Mouse (Mus musculus) R1 (cell line): Measurements from ENCODE around the gene Lrwd1.
"Not testable (repeated sequence)": the region's sequence is repeated elsewhere in the genome, so short reads cannot be mapped to it uniquely, and the experiment has no call there.

Experiments used
- DNase-seq: peaks from one replicate; pipeline ENCODE4 v3.0.0-alpha.2; 2018; ENCODE audit warnings: low read depth, low spot score

The Lrwd1 gene

DNA sequence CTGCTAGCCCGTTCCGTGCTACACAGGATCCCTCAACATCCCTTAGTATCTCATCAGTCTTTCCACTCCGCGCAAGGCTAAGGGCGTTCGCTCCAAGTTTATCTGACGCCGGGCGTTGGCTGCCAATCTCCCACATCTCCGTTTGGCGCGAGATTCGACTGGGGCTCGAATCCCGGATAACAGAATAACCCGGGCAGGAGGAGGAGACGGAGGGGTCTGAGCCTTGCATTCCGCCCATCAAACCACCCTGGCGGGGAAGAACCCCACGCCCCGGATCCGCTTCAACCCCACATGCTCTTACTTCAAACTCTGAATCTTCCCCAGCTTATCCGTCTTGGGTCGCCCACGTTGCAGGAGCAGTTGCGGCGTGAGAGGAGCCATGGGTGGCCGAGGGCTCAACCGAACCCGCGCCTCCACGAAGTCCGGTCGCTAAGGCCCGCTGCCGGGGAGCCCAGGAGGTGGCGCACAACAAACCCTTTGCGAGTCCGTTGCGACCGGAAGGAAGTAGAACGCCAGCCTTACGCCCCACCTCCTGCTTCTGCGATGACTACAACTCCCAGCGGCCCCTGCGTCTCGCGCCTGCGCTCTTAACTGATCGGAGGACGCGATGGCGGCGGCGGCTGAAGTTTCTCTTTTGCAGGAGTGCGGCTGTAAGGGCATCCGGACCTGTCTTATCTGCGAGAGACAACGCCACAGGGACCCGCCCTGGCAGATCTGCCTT is at the start of gene Lrwd1, which contains the start of gene Alkbh4:
Lrwd1 (minus strand) TSS at position 504 of the 721 bp plus-strand sequence.
Alkbh4 (plus strand) TSS at position 576 of the 721 bp plus-strand sequence.
- DNase-seq: peak; percentile 99

DNA sequence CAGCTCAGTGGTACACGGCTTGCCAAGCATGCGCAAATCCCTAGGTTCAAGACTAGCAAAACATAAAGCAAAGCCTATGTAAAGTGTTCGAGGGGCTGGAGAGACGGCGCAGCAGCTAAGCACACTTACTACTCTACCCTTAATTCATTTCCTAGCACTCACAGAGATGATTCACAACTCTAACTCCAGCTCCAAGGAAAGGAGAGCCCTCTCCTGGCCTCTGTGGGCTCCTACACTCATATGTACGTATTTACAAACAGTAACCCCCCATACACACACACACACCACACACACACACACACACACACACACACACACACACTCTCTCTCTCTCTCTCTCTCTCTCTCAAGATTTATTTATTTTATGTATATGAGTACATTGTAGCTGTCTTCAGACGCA is 47.9 kb upstream of the Lrwd1 start:
- DNase-seq: no peak

DNA sequence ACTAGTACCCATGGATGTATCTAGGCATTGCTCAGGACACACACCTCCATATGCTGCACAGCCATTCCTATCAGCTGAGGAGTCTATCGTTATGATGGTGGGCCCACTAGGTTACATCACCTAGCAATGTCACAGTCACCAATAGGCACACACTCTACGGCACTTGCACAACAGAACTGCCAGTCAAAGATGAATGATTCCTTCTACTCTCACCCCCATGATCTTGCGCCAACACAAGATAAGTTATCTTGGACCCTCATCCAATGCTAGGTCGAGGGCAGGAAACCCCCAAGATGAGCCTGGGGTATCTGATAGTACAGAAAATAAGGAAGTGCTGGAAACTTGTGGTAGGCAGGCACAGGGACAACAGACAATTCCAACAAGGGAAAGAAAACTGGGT is 47.0 kb upstream of the Lrwd1 start:
- DNase-seq: no peak

DNA sequence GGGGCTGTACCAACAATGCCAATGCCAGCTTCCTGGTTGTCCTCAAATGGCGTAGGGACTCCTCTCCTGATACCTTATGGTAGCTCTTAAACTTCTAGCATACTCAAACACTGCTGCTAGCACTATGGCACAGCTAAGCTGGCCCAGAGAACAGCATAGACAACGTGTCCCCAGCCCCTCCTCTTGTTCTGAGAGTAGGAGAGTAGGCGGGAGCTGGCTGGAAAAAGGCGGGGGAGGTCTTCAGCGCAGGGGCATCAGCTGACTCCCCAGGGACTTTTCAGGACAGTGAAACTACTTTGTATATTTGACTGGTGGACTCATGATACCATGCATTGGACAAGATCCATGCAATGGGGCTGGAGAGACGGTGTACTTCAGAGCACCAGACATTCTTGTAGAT is 46.2 kb upstream of the Lrwd1 start:
- DNase-seq: no peak

DNA sequence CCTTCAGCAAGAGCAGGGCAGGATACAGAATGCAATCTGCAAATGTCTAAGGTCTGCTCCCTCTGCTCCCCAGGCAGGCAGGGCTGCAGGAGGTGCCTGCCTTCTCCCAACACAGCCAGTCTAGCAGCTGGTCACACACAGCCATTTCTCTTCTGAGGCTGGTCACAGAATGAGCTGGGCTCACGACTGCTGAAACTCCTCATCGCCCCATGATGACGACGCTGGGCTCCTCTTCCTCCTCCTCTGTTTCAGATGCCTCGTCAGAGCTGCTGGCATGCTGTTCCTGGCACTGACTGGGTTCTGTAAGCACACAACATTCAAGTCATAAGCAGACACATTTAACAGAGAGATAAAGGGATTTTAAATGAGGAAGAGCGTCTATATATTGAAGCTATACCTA is 45.3 kb upstream of the Lrwd1 start:
- DNase-seq: no peak

DNA sequence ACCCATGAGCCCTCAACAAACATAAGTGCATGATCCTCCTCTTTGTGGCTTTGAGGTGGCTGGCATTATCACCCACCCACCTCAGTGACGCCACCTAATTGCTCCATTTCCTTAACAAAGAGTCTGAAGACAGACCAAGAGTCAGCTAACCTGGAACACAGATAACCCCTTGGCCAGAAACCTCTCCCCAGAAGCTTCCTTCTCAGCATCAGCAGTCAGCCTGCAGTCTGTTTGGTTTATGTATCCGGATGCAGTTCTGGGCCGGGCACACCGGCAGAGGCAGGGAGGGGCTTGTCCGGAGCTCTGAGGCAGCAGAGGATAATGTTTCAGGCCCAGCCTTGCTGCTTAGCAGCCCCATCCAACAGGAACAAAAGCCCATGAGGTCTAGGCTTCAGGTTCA is 43.7 kb upstream of the Lrwd1 start:
- peak; percentile 49 for DNase-seq

DNA sequence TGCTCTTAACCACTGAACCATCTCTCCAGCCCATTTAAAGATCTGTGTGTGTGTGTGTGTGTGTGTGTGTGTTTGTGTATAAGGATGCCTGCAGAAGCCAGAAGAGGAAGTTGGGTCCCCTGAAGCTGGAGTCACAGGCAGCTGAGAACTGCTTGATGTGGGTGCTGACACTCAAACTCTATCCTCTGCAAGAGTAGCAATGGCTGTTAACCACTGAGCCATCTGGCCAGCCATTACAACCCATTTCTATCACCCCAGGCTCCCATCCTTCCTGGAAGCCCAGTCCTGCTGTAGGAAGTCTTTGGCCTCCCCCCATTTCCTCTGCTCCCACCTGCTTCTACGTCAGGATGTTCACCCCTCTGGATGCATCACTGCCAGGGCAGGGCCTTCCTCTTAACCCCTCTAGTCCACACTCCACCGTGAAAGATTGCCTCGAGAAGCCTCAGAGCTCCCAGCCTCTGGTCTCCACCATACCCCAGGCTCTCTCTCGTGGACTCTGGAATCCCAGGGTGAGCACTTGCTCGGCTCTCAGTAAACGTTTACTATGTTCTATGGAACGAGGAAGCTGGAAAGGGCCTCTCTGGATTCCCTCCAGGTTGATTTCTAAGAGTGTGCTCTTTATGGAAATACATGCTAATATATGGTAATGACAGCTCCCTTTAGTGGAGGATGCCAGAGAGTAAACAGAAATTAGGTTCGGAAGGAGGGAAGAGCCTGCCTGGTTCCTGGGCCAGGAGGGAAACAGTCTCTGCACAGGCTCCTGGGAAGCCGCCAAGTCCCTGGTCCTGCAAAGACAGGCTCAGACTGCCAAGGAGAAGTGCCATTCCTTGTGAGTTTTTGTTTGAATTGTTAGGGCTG is 38.0 kb upstream of the Lrwd1 start:
- no peak for DNase-seq

DNA sequence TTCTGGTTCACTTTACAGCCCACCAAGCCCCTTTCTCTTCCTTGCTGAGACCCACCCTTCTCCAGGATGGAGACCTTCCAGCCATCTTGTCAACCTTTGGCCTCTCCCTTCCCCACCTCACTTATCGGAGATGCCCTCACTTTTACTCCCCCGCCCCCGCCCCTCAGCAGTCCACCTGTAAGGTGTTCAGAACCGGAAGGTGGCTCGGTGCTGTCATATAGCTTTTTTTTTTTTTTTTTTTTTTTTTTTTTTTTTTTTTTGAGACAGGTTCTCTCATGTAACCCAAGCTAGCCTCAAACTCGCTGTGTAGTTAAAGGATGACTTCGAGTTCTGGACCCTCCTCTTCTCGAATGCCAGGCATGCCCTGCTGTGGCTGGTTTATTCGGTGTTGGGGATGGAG is 37.1 kb upstream of the Lrwd1 start:
- no peak for DNase-seq

DNA sequence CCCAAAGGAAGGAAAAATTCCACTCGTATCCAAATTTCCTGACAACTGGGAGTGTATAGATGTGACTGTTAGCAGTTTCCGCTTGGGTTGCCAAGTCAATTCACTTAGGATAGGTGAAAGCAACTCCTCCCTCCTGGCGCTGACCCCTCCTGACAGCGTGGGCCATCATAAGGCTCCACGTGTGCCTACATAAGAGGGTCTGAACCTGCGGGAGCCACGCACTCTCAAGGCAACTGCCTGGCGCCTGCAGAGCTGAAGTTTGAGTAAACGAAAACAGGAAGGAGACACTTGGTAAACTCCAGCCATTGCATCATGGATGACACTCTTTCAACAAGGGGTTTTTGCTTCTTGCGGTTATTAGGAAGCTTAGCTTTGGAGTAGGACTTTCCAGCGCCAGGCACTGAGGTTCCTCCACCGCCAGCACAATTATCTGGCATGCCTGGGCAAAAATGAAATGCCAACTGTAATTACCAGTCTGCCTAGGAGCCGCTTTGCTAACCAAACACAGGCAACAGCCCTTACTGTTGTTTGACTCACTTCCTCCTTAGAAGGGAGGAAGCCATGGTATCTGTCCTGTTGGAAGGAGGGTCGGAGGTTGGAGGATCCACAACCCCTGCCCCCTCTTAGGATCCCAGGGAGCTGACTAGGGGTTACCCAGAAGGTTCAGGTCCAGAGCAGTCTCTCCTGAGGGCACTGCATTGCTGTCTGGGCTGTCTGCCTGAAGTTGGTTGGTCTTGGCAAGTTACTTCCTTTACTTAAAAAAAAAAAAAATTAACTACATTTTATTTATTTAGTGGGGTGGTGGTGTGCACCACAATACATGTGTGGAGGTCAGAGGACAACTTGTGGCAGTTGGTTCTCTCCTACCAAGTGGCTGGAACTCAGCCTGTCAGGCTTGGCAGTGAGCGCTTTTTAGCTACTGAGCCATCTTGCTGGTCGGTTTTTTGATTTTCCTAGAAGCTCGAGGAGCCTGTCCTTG is 35.8 kb upstream of the Lrwd1 start:
- no peak for DNase-seq

DNA sequence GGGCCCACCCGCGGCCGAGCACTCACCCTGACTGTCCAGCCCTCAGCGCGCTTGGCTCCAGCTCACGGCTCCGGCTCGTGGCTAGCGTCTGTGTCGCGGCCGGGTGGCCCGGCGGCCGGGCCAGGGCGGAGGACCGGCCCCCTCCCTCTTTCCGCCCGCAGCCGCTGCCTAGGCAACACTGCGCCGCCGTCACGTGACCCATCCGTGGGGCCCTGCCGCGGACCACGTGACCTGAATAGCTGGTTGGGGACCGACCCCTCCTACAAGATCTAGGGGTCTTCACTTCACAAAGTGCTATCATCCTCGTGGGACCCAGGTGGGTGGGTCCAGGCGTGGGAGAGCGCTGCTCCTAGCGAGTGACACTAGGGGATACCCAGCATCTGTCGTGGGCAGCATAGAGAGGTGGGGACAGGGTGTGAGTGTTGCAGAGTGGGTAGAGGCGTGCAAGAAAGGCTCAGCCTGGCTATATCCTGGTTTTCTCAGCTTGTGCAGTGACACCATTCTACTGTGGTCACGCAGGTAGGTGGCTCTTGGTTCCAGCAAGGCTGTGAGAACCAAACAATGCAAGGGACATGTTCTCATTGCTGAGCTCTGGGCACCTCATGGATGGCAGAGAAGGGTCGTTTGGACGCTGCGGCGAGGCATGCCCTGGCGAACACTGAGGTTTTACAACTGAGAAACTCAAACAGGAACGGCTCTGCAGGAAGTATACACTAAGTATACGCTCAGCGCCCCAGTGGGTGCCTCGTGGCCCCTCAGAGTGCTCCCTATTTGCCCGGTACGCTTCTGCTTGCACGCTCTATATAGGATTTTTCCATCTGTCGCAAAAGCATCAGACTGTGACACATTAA is 34.9 kb upstream of the Lrwd1 start, which contains the start of gene Orai2:
Orai2 (minus strand) TSS at position 202 of the 851 bp plus-strand sequence.
- peak; percentile 49 for DNase-seq

DNA sequence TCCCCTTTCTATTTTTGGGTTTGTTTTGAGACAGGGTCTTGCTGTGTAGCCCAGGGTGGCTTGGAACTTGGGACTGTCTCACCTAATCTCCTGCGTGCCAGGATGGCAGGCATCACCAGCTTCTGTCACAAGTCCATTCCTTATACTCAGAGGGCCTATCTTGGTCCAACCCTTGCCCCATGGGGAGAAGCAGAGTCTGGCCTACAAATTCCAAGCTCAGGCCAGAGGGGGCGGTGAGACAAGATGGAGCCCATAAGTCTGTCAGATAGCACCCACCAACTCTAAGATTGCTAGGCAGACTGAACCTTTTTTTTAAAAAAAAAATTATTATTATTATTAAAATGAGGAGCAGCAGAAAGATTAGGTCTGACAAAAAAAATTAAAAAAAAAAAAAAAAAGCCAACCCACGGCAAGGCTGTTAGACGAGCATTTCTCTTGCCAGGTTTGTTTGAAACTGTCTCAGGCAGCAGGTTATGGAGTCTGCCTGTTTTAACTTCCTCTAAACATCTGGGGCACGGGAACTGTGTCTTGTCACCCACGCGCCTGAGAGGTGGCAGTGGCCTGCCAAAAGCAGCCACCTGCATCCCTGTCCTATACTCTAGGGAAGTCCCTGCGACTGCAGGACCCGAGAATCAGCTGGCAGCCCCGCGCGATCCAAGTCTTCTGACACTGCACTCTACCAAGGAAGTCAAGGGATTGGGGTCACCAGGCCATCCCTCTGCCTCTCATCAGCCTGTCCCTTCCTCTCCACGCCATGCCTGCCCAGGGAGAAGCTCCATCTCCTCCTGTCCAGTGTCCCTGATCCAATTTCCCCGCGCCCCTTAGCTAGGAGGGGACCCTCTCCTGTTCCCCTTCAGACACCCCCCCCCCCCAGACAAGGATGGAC is 34.0 kb upstream of the Lrwd1 start:
- no peak for DNase-seq

DNA sequence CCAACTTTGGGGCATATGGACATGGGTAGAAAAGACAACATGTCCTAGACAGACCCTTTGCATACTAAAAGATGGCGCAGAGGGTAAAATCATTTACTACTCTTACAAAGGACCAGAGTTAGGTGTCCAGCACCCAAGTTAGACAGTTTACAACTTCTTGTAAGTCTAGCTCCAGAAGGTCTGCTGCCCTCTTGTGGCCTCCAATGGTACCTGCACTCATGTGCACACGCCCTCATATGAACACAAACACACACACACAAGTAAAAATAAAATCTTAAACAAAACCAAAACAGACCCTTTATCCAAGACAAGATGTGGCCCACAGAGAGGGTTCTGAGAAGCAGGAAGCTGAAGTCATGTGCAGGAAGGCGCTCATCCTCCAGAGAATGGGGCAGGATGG is 32.2 kb upstream of the Lrwd1 start:
- DNase-seq: peak; percentile 52

DNA sequence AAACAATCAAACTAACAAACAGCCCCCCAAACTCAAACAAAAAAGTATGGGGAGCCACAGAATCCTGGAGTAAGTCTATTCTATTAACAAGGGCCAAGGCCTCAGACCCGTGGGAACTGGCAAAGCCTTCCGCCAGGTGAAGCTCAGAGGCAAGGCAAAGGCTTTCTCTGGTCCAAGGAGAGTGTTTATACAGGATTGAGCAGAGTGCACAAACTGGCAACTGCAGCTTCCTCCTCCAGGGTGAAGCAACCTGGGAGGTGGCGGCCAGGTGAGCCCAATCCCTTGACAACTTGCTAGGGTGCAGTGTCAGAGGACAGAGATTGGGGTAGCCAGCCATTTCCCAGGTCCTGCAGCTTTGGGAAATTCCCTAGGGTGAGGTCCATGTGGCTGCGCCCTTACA is 31.4 kb upstream of the Lrwd1 start:
- DNase-seq: no peak

DNA sequence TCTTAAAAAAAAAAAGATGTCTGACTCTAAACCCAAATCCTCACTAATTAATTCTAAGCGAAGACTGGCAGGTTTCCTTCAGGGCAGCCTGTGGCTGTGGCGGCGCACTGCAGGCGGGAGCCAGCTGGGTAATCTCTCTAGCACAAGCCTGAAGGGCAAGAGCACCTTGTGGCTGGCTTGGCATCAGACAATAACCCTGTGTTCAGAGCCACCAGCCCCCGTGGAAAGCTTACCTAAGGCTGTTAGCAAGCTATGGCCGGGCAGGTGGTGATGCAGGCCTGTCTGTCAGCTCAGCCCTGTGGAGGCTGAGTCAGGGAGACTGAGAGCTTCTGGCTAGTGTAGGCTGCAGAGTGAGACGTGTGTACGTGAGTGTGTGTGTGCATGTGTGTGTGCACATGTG is 29.4 kb upstream of the Lrwd1 start:
- DNase-seq: no peak

DNA sequence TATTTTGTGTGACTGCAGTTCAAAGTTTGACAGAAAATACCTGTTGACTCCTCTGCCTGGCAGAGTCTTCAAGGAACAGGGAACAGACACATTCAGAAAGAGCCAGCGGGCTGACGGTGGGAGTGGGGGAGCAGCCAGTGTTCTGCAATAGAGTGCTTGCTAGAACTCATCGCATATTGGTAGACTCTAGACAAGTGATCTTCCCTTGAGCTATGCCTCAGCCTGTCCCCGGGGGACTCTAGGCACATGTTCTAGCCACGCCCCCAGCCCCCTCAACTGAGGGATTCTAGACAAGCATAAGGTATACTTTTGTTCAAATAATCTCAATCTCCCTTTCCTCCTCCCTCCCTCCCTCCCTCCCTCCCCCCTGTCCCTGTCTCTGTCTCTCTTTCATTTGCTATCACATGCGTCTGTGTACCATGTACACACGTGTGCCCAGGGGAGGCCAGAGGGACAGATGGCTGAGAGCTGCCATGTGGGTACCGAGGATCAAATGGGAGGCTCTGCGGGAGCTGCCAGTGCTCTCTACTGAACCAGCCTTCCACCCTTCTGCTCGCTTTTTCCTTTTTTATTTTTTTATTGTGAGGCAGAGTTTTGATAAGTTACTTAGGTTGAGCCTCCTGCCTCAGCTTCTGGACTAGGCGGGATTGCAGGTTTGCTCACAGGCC is 28.1 kb upstream of the Lrwd1 start:
- no peak for DNase-seq

DNA sequence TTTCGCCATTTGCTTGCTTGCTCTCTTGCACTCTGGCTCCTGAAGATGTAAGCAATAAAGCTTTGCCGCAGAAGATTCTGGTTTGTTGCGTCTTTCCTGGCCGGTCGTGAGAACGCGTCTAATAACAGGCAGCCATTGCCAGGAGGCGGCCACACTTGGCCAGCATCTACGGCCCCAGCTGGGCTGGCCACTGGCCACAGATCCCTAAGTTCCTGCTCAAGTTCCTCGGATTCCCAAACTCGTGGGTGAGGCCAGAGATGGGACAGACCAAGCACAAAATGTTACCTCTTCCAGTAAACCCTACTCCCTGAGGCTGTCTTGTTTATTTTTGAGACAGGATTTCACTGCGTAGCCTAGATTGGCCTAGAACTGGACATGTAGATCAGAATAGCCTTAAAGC is 24.2 kb upstream of the Lrwd1 start:
- DNase-seq: not testable (repeated sequence)

DNA sequence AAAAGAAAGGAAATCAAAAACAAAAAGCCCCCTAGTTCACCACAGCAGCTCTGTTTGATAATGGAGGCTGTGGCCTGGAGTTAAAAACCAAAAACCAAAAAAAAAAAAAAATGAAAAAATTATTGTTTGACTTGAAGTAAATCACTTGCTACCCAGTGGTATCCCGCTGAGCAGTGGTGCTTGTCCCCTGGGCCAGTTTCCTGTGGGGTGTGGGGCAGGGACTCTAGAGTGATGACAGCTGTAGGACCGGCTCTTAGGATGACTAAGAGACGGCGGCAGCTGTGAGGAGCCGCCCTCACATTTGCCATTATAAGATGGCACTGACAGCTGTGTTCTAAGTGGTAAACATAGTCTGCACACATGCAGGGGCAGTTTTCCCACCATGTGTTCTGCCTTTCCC is 19.5 kb upstream of the Lrwd1 start:
- DNase-seq: no peak

DNA sequence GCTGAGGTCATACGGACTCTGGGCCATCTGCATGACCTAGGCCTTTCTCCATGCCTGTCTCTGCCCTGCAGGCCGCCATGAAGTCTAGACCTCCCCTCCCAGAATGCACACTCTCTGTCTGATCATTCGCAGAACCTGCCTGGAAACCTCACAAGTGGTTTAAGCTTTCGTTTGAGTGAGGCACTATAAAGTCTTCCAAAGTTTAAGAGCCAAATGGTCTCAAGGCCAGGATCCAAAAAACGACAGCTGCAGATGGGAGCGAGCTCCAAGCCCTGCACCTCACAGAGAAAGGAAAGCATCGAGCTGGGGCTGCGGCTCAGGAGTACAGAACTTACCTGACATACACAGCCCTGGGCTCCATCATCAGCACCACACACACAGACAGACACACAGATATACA is 16.5 kb upstream of the Lrwd1 start:
- DNase-seq: no peak

DNA sequence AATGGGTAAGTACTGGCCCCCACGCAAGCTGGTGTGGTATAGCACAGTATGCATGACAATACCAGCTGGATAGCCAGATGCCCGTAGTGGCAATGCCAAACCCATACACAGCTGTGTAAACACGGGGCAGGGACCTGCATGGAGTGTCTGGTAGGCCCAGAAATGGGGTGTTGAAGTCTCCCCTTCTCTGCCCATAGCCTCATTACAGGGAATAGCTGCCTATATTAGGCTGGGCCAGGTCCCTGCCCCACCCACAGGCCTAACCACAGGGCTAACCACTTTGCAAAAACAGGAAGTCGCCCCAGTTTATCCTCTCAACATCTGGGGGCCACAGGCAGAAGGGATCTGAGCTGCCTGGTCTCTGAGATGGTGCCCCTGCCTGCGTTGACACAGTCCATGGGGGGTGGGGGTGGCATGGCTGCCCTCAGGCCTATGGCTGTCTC is 13.3 kb upstream of the Lrwd1 start:
- DNase-seq: not testable (repeated sequence)
